Mouse (Mus musculus) urinary bladder, postnatal 14 days (tissue): Measurements from ENCODE around the gene Nr1h4.

ENCODE experiments used
- DNase-seq: peaks from one replicate; pipeline ENCODE4 v3.0.0; 2021; ENCODE audit warnings: low spot score

Gene Nr1h4

DNA sequence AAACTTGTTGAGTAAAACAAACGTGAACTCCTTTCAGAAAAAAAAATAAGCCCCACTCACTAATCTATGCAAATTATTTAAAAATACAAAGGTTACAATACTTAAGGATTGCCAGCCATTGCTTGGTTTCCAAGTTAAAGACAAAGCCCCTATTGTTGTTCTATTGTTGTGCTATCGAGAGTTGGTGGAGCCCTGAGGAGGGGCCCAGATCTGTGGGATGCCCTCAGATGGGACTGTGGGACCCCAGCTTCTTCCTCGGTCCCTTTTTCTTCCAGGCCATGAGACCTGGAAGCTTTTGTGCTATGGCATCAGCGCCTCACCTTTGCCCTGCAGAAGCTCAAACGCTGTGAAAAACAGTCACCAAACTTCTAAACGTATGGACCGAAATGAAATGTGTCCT lies 51.7 kb downstream of the Nr1h4 start:
- no peak for DNase-seq

DNA sequence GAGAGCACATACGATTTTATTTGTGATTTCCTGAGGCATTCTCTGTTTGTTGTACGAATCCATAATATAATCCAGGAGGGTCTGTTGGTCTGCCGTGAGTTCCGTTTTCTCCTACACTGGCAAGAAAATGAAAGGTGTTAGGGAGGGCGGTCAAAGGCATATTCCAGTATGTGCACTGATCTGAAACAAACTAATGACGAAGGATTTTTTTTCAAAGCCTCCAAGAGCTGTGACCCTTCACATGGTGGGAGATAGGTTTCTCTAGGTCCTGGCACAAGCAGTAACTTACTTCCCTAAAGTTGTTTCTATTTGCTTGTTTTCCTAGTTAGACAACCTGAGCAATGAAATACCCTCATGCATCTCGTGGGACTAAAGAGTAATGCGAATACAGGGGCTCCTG lies 54.6 kb downstream of the Nr1h4 start:
- DNase-seq = no peak

DNA sequence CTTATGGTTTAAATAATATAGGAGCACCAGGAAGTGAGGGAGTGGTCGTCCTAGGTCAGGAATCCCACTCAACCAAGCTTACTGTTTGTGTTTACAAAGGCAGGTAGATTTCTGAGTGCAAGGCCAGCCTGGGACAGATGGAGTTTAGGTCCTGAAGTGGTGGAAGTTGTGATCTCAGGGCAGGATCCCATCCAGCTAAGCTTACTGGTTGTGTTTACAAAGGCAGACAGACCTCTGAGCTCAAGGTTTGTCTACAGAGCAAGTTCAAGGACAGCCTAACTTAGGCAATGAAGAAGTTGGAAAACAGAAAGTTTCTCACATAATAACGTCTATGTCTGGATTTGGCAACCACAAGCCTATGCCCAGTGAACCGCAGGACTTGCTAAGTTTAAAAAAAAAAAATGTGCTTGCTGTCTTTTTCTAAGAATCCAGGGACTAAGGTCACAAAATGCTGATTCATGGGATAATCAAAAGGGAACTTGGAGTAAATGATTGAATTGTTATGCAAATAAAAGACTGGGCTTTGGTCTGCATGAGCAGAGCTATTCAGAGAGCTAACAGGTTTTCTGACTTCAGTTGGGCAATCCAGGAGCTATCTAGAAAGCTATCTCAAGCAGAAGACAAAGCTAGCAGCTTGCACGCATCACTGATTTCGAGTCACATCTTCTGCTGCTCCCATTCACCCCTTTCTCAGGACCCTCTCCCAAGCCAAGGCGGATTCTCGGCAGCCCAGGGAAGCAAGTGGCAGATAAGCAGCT lies 62.6 kb downstream of the Nr1h4 start:
- DNase-seq = no peak

DNA sequence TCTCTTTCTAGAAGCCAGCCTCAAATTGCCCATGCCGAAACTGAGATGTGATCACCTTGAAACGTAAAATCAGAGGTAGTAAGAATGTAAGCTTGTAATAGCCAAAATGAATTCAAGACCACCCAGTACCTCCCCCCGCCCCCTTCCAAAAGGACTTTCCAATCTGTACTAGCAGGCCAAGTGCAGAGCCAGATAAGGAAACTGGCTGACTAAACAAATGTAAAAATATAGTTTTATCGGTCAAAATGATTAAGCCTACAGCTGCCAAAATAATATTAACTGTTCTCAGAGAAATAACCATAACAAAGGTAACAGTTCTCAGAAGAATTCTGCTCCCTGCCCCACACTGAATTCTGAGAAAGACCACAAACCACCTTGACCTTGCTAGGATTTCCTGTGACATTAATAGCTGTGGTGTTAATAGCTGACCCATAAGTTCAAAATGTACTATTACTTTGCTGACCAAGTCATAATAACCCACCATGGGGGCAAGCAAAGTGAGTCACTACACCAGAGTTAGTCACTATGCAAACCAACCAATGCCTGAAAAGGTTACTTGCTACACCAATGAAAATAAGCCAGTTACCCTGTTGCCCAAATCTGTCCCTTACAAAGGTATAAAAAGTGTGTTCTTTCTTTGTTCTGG lies 68.5 kb downstream of the Nr1h4 start:
- no peak for DNase-seq

DNA sequence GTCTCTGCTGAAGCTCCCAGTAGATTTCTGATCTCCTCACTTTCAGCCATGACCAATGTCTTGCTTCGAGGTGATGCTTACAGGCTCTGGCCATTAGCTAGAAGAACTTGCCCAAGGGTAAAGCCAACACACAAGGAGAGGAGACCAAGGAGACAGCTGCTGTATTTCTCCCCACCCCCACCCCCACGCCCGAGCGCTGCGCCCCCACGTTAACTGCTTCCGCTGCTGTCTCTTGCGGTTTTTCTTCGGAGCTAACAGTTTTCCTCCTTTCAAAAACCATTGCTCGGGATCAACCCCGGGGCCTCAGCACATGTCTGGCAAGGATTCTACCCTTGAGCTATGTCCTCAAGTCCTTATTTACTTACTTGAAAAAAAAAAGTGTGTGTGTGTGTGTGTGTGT lies 70.5 kb downstream of the Nr1h4 start:
- no peak for DNase-seq

DNA sequence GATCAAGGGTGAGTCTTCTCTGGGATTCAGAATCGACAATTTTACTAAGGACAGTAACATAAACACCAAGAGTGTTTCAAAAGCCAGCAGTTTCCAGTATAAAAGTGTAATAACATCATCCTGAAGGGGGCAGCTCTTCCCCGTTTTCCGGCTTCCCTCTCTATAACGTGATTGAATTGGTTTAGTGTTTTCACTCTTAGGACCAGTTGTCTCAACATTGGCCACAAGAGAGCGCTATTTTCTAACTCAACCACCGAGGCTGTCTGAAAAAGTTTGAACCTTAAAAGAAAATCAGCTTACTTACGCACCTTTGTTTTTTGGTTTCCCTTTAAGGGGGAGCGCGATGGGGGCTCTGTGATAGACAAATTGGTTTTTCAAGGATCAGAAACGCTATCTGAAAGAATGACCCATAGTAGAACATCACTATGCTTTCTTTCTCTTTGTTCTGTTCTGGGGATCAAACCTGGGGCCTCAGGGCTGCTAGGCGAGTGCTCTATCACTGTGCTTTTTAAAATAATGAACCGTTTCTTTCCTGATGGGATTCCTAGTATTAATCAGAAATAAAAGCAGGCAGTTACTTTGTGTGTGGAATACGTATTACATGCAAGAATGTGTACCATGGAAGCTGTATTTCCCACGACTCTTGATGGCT lies 71.4 kb downstream of the Nr1h4 start:
- peak; percentile 87 for DNase-seq

DNA sequence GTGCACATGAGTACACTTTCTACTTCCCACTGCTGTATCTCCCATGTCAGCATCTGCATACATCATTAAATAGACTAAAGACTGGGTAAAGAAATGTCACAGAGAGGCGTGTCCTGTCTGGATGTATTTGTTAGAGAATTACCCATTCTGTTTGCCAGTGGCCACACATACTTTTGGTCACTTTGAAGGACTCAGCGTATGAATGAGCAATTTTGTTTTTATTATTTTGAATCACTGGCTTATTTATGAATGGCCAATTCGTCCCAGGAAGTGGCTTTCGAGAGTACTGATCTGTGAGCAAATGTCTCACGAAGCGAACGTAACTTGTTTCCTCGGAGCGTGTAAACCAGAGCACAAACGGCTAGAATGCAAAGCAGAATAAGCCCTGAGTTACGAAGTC lies 72.4 kb downstream of the Nr1h4 start:
- no peak for DNase-seq

DNA sequence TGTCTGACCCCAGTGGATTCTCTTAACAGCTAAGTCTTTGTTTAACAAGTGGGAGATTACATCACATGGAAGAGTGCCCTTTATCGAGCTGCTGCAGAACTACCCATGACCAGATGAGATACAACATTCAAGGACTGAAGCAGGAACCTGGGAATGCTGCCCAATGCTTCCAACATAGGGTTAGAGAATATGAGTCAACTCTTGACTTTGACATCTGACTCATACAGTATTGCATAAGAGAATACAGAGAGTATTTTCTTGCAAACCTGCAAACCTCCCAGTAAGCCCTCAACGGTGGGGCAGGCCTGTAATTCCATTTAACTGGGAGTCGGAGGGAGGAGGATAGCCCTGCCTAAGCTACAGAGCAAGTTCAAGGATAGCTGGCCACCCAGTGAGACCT lies 74.6 kb downstream of the Nr1h4 start:
- DNase-seq = peak; percentile 64

DNA sequence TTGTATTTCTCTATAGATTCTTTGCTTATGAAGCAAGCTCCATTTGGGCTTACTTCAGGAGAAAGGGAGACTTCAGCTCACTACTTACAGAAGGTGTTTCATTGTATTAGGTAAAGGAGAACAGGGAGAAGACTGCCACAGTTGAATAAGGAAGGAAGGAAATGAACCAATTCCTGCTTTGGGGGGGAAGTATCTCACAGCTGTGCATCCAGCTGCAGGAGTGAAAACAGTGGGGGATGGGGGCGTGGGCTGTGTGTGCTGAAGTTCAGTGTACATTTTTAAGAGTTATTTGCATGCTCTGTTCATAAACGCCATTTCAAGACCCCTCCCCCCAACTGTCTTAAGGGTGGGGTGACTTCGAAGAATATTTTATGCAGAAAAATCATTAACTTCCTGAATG lies 79.6 kb downstream of the Nr1h4 start:
- DNase-seq = no peak

DNA sequence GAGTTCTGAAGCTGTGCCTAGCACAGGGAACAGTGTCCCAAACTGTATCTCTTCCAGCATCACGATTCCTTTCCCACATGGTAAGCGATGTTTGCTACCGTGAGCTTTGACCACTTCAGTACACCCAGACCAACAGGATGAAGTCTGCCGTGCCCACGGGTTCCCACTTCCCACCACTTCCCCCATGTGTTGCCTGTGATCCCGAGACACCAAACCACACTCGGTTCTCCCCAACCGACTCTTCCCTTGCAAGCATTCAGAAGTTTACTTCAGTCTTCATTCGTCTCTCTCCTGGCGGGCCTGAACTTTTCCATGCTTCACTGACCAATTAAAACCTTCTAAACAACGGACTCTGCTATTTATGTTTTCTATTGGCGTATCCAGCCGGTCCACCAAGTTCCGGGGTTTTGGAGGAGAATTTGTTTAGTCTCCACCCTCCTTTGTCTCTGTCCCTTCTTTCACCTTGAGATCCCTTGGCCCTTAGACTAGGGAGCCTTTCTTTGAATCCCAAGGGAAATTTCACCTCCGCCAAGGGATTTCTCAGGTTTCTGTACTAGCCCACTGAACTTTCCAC lies 80.2 kb downstream of the Nr1h4 start:
- DNase-seq = no peak

DNA sequence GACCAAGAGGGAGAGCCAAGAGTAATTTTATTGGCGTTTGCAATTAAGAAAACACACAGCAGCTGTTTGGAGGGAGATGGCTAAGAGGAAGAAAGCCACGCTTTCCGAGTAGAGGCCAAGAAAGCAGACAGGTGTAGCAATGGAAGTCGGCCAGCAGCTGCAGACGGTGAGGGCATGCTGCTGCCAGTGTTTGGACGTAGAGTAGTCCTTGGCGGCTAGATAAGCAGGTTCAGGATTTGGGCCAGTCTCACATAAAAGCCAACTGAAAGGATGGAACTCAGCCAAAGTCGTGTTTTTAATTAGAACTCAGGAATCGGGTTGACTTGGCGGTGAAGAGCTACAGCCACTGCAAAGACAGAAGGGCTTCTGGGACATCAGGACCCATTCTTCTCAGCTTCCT lies 83.0 kb downstream of the Nr1h4 start:
- peak; percentile 20 for DNase-seq

DNA sequence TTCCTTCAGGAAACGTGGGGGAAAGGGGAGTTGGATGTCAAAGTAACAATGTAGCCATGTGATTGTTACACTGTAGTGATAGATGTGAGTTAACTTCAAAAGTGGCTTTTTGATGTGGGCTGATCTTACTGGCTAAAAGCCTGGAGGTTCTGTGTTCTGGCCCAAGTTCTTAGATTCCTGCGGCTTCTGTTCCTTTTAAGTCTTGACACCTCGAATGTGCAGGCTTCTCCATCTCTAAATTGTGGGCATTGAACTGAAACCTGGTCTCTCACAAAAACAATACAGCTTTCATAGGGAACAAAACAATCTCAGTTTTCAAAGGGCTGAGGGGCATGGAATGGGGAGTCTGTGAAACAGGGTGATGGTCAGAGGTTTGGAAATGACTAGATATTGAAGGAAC lies 89.0 kb downstream of the Nr1h4 start:
- no peak for DNase-seq

DNA sequence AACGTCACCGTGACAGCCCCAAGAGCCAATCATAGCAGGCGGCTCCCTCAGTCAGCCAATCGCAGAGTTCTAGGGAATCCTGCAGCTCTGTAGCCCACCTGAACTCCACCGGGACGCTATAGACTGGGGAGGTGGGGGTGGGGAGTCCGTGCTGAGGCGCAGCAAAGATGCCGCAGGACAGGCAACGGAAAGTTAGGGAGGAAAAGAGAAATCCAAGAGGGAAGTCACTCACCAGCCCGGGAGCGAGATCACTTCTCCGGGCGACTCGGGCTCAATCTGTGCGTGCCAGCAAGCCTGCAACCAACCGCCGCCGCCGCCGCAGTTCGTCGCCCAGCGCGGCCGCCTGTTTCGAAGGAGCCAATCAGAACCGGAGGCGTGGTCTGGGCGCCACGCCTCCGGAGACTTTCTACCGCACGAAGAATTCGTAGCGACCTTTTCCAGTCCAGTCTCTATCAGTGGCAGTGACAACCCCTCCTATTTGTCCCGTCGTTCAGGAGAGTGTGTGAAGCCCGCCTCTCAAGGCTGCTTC lies 89.7 kb downstream of the Nr1h4 start, which contains the start of gene Gas2l3:
TSS of gene Gas2l3 (minus strand) at position 345 of the 529 bp plus-strand sequence.
- DNase-seq = peak; percentile 87

DNA sequence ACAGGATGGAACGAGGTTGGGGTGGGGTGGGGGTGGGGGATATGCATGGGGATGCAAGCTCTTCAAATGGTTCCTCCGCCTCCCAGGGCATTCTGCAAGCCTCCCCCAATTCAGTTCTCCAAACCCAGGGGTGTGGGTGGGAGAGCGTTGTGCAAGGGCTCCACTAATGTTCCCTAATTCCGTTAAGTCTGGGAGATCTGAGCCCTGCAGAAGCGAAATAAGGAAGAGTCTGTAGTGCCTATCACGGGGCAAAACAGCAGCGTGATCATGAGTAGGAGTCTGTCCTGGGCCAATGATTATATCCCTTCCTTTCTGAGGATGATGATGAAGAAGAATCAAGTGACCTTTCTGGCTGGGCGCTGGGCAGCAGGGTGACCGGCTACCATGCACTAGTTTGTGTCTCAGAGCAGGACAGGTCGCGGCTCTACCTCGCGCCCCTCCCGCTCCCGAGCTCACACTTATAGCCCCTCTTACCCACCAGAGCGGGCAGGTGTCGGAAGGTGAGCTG lies 90.2 kb downstream of the Nr1h4 start:
- no peak for DNase-seq

DNA sequence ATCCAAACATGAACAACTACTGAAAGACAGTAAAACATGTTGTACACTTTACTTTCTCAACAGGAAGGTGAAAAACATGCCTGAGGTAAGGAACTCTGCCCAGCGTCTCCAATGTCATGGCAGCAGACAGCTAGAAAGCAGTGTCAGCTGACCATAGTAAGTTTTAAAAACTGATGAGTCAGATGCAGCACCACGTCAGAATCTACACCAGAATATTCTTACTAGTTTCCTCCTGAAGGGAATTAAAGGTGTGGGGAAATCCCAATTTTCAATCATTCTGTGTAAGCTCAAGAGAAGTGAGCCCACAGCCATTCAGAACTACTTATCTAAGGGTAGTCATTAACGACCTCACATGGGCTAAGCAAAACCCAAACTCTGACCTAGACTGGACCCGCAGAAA lies 90.7 kb downstream of the Nr1h4 start:
- DNase-seq = no peak

DNA sequence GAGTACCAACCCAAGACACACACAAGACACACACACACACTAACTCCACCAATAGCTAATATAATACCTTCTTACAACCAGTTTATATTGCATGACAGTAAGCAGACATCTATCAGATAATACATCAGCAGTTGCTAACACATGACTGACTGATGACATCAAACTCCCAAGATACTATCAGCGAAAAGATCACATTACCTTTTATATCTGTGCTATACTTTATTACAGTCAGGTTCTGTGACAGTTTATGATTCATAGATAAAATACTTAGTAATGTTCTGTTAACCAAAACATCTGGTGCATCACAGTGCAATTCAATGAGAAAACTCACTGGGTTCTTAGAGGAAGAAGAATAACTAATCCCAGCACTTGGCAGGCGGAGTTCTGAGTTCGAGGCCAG lies 91.4 kb downstream of the Nr1h4 start:
- no peak for DNase-seq

DNA sequence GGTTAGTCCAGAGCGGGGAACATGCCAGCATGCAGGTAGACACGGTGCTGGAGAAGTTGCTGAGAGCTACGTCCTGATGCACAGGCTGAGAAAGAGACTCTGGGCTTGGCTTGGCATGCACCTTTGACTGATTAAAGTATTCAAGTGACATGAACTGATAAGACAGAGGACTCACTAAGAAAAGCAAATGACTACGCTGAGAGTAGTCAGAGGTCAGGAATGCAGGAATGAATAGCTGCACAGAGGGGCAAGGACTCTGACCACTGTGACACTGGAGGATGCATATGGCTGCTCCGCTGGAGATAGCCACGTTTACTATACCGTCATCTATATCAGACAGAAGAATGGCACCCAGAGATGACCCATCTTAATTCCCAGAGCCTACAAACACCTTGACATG lies 94.0 kb downstream of the Nr1h4 start:
- DNase-seq = no peak

DNA sequence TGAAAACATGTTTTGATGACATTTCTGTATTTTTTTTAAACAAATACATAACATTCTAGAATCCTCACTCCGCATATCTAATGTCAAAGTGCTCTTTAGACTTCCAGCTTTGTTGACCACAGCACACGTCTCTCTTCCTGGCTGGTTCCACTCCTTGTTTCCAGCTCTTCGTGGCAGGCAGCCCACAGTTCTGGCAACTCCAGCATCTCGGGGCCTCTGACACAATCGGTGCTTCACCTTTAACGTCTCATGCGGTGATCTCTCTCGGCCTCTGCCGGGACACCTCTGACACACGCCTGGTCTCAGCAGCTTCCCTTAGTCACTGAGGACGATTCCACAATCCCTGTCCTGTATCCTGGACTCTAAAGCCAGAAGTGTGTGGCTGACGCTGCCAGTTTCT lies 95.4 kb downstream of the Nr1h4 start:
- DNase-seq = no peak

DNA sequence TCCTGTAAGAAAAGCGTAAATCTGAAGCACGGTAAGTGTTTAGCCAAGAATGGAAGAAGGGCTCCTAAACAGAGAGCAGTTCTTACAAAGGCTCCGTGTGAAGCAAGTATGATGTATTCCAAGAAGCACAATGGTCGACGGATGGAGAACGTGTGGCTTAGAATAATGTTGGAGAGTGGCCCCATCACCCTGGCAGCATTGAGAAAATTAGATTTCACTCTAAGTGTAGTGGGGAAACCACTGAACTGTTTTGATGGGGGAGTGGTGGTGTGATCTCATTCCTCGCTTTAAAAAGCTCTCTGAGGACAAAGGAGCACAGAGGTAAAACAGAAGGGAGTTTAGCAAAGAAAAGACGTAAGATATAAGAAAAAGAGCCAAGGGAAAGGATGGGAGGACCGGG lies 95.9 kb downstream of the Nr1h4 start:
- DNase-seq = no peak

DNA sequence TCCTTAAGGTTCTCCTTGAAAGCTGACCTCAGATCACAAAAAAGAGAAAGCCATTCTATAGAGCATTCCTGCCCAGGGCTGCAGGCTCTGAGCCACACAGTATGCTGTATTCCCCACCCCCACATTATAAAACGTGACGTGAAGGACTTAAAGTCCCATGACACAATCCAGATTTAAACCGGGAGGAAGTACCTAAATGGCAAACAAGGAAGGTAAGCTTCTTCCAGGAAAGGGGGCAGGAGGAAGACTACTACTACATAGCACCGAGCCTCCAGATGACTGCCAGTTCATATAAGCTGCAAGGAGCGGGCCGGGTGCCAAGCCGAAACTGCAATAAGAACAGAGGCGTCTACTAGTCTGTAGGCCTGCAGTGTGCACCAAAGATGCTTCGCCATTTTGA lies 97.5 kb downstream of the Nr1h4 start:
- DNase-seq = no peak

DNA sequence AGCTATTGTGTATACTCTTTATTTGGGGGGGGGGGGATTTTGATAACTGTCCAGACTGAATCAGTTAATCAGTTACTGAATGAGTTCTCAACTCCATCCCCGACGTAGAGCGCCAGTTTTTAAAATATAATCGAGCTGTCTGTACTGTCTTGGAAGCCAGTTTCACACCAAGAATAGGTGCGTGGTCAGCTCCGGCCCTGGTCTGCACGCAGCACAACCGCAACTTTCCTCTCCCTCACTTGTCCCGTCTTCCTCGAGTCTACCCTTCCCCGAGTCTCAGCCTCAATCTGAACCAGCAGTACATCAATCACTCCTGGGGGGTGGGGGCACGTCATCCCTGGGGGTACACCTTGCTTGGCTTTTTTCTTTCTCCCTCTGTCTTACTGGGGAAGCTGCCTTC lies 98.0 kb downstream of the Nr1h4 start:
- DNase-seq = no peak

DNA sequence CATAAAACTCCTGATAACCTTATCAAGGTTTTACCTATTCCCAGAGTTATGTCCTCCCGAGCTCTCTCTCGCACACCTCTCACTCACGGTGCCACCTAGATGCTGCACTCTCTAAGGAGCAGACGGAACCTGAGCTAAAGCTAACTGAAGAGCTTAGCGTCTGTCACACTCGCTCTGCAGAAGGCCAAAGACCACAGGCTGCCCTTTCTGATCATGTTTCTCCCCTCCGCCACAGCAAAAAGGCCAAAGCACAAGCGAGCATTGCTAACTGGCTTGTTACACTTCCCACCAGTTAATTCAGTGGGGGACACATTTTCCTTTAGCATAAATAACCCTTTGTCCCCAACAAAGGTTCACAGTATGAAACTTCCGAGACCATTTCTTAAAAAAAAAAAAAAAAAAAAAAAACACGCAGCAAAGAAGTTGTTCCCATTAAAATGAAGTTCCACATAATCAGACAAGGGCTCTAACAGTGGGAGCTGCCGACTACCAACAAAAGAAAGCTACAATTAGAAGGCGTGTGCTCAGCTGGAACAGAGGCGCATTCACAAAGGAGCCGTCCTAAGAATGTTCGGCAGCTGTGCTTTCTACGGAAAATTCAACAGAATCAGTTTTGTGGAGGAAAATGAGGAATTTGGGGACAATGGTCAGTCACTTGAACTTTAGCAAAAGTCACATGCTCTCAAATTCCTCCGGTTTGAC lies 98.7 kb downstream of the Nr1h4 start:
- DNase-seq = no peak
